Mouse (Mus musculus): ENCODE measurements at regions not wholly inside any gene's neighbourhood (a gene's known extent, or its start where the extent isn't known, plus 50 kb on each side); places are given as distances from the start of the nearest gene placed in this dataset.

GRCm38 (mm10) chr3:143786889-143787288, 418.1 kb downstream of the Lmo4 start:
- TF ChIP-seq CTCF (IDR thresholded peaks at IDR 0.05; ENCODE audit: low read depth), result no peak
- no peak for TF ChIP-seq EP300 (IDR thresholded peaks at IDR 0.05; ENCODE audit: low read depth)

All from liver, postnatal 0 days (tissue).